Mouse (Mus musculus): ENCODE data around the gene Svs2. TPM values are rescaled to one million over a fixed set of nuclear protein-coding genes. Genes with fewer than 3 reads are reported as not detected.
"Not testable (repeated sequence)": the region's sequence is repeated elsewhere in the genome, so short reads cannot be mapped to it uniquely, and the experiment has no call there.

The Svs2 gene
- not detected in 2 replicates for polyA plus RNA-seq (2012; ENCODE audit: insufficient read depth, low replicate concordance)

GRCm38 (mm10) chr2:164238366-164238765, at the start of gene Svs2:
Gene Svs2 (minus strand): TSS chr2:164238466.
- TF ChIP-seq GATA1 (IDR thresholded peaks at IDR 0.05; ENCODE audit: borderline replicate concordance, low read length) = no peak
- no peak for TF ChIP-seq FLI1 (IDR thresholded peaks at IDR 0.05; ENCODE audit: low read length)
- no peak within 1 kb of the TSS for H3K4me3 ChIP-seq (replicated peaks)
- H3K9me3 ChIP-seq = no peaks in the 10 kb centered on the region
- no peaks in the 10 kb centered on the region for H3K36me3 ChIP-seq (replicated peaks; ENCODE audit: low read length)
- peaks cover 9% of the 10 kb centered on the region for H3K27me3 ChIP-seq (replicated peaks)
- no peaks in the 10 kb centered on the region for H3K4me1 ChIP-seq

GRCm38 (mm10) chr2:164278359-164278758, 40.1 kb upstream of the Svs2 start, which contains the start of gene Svs4:
Gene Svs4 (minus strand): TSS chr2:164278459.
- no peaks in the 10 kb centered on the region for H3K9me3 ChIP-seq
- no peaks in the 10 kb centered on the region for H3K4me1 ChIP-seq
- H3K36me3 ChIP-seq (replicated peaks; ENCODE audit: low read length) = no peaks in the 10 kb centered on the region
- no peak within 1 kb of the TSS for H3K4me3 ChIP-seq (replicated peaks)
- H3K27me3 ChIP-seq (replicated peaks) = no peaks in the 10 kb centered on the region
- TF ChIP-seq FLI1 (IDR thresholded peaks at IDR 0.05; ENCODE audit: low read length) = no peak

GRCm38 (mm10) chr2:164256540-164256939, 18.3 kb upstream of the Svs2 start, which contains the start of gene Svs3b:
Gene Svs3b (minus strand): TSS chr2:164256640.
- not testable (repeated sequence) for H3K36me3 ChIP-seq (replicated peaks; ENCODE audit: low read length); H3K9me3 ChIP-seq; H3K4me1 ChIP-seq; H3K27me3 ChIP-seq (replicated peaks); H3K4me3 ChIP-seq (replicated peaks)

DNA sequence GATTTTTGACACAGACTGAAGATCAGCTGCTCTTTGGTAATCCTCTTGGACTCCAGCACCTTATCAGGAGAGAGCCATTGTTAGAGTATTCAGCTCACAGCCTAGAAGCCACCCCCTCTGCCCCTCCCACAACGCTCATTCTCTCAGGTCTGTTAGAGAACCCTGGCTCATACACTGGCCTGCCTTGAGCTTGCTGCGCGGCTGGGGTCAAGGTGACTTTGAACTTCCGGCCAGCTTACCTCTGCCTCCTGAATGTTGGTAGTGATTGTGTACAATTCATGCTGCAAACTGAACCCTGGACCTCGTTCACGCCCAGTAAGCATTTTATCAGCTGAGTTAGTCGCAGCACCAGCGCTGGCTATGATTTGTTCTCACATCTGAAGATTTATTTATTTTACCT, 5.6 kb downstream of the Svs2 start:
- H3K27me3 ChIP-seq (replicated peaks) = peaks cover 8% of the 10 kb centered on the region
- TF ChIP-seq FLI1 (IDR thresholded peaks at IDR 0.05; ENCODE audit: low read length) (no peak), GATA1 (IDR thresholded peaks at IDR 0.05; ENCODE audit: borderline replicate concordance, low read length) (no peak)
- H3K9me3 ChIP-seq = no peaks in the 10 kb centered on the region
- no peaks in the 10 kb centered on the region for H3K4me1 ChIP-seq
- no peak overlapping the region for H3K4me3 ChIP-seq (replicated peaks)
- H3K36me3 ChIP-seq (replicated peaks; ENCODE audit: low read length) = no peaks in the 10 kb centered on the region

- Histone ChIP-seq H3K9me3 (no peaks in the 10 kb centered on the region), H3K4me3 (replicated peaks) (no peak overlapping the region), H3K36me3 (replicated peaks; ENCODE audit: low read length) (no peaks in the 10 kb centered on the region), H3K4me1 (no peaks in the 10 kb centered on the region), H3K27me3 (replicated peaks) (peaks cover 7% of the 10 kb centered on the region)
- TF ChIP-seq GATA1 (IDR thresholded peaks at IDR 0.05; ENCODE audit: borderline replicate concordance, low read length) = no peak
- TF ChIP-seq FLI1 (IDR thresholded peaks at IDR 0.05; ENCODE audit: low read length) = no peak
Measured at GRCm38 (mm10) chr2:164228361-164229070, 9.8 kb downstream of the Svs2 start.

DNA sequence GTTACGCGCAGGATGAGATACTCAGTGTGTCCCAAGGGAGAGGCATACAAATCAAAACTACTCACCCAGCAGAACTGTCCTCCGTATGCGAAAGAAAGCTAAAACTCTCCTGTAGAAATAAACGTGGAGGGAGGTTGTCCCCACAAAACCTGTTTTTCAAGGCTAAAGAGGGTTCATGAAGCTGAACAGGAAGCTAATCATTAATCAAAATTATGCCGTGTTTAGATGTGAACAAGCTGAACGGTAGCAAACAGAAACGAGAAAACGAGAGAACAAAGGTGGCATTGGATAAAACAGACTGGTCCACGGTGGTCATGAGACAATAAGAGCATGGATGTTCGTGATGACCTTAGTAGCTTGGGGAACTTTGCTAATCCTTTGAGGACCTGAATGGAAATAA, 16.7 kb downstream of the Svs2 start, which contains the start of gene Wfdc15b:
Gene Wfdc15b (minus strand): TSS at position 139 of the 400 bp plus-strand sequence.
- peaks cover 17% of the 10 kb centered on the region for H3K27me3 ChIP-seq (replicated peaks)
- no peak within 1 kb of the TSS for H3K4me3 ChIP-seq (replicated peaks)
- TF ChIP-seq GATA1 (IDR thresholded peaks at IDR 0.05; ENCODE audit: borderline replicate concordance, low read length) (no peak), FLI1 (IDR thresholded peaks at IDR 0.05; ENCODE audit: low read length) (no peak)
- no peaks in the 10 kb centered on the region for H3K9me3 ChIP-seq
- H3K36me3 ChIP-seq (replicated peaks; ENCODE audit: low read length) = no peaks in the 10 kb centered on the region
- H3K4me1 ChIP-seq = no peaks in the 10 kb centered on the region

DNA sequence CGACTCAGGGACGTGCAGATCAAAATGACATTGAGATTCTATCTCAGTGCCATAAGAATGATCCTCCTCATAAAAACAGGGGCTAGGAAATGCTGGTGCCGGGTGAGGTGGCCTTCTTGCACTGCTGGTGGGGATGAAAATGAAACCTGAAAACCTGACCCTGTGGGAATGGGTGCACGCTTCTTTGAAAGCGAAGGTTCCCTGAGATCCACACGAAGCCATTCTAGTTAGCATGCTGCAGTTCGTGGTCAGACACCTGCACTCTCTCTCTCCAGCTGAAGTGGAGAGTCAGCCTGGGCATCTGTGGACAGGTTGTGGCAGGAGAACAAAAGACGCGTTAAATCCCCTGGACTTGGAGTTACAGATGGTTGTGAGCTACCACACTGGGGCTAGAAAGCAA, 19.0 kb downstream of the Svs2 start:
- Histone ChIP-seq H3K4me1 (no peaks in the 10 kb centered on the region), H3K4me3 (replicated peaks) (no peak overlapping the region), H3K36me3 (replicated peaks; ENCODE audit: low read length) (no peaks in the 10 kb centered on the region), H3K27me3 (replicated peaks) (peaks cover 22% of the 10 kb centered on the region), H3K9me3 (no peaks in the 10 kb centered on the region)
- TF ChIP-seq GATA1 (IDR thresholded peaks at IDR 0.05; ENCODE audit: borderline replicate concordance, low read length) (no peak), FLI1 (IDR thresholded peaks at IDR 0.05; ENCODE audit: low read length) (no peak)

- Histone ChIP-seq H3K4me3 (replicated peaks) (no peak overlapping the region), H3K9me3 (peaks cover 7% of the 10 kb centered on the region), H3K4me1 (no peaks in the 10 kb centered on the region), H3K36me3 (replicated peaks; ENCODE audit: low read length) (no peaks in the 10 kb centered on the region), H3K27me3 (replicated peaks) (peaks cover 20% of the 10 kb centered on the region)
- no peak for TF ChIP-seq FLI1 (IDR thresholded peaks at IDR 0.05; ENCODE audit: low read length)
- TF ChIP-seq GATA1 (IDR thresholded peaks at IDR 0.05; ENCODE audit: borderline replicate concordance, low read length) = no peak
Measured at GRCm38 (mm10) chr2:164212711-164213110, 25.6 kb downstream of the Svs2 start.

GRCm38 (mm10) chr2:164210892-164211291, 27.4 kb downstream of the Svs2 start:
- Histone ChIP-seq H3K9me3 (peaks cover 7% of the 10 kb centered on the region), H3K27me3 (replicated peaks) (peaks cover 23% of the 10 kb centered on the region), H3K4me1 (no peaks in the 10 kb centered on the region), H3K4me3 (replicated peaks) (no peak overlapping the region), H3K36me3 (replicated peaks; ENCODE audit: low read length) (no peaks in the 10 kb centered on the region)
- TF ChIP-seq FLI1 (IDR thresholded peaks at IDR 0.05; ENCODE audit: low read length) (no peak), GATA1 (IDR thresholded peaks at IDR 0.05; ENCODE audit: borderline replicate concordance, low read length) (no peak)

DNA sequence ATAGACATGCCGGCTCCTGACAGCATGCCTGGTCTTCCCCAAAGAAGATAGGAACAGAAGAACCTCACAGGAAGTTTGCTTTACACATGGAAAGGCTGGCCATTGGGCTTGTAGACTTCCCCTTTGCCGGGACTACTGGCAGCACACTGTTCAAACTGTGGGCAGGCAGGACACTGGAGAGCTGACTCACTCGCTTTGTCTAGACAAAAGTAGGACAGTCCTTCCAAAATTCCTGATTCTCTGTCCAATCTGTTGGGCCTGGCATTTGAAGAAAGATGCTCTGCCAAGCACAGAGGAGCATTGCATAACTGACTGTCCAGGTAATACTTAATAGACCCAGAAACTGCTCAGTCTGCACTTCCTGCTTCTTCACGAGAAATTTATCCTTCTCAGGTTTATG, 31.6 kb downstream of the Svs2 start:
- no peaks in the 10 kb centered on the region for H3K4me1 ChIP-seq
- peaks cover 13% of the 10 kb centered on the region for H3K27me3 ChIP-seq (replicated peaks)
- no peak overlapping the region for H3K4me3 ChIP-seq (replicated peaks)
- no peaks in the 10 kb centered on the region for H3K36me3 ChIP-seq (replicated peaks; ENCODE audit: low read length)
- TF ChIP-seq GATA1 (IDR thresholded peaks at IDR 0.05; ENCODE audit: borderline replicate concordance, low read length) (no peak), FLI1 (IDR thresholded peaks at IDR 0.05; ENCODE audit: low read length) (no peak)
- peaks cover 7% of the 10 kb centered on the region for H3K9me3 ChIP-seq

GRCm38 (mm10) chr2:164206011-164206410, 32.3 kb downstream of the Svs2 start:
- H3K36me3 ChIP-seq (replicated peaks; ENCODE audit: low read length); H3K4me3 ChIP-seq (replicated peaks); H3K9me3 ChIP-seq; H3K4me1 ChIP-seq: not testable (repeated sequence)
- peaks cover 13% of the 10 kb centered on the region for H3K27me3 ChIP-seq (replicated peaks)
